In the genomic region with DNA sequence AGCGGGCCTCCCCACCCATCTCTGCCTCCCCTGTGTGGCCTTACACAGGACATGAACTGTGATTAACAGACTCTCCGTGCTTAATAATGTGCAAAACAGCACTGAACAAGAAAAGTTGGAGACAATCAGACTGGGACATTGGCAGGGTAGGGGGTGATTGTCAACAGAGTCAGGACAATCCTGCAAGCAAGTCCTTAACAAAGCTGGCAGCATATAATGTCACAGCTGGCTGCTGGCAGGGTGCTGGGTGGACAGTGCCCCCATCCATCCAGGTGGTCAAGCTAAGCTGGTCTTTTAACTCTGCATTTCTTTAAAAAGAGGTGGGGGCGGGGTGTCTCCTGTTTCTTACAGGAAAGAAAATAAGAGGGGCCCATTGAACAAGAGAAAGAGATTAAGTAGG, we compare ENCODE assay signal across 26 mouse cellular contexts.
"Had no signal": no experiment of that assay in that cellular context is flagged by ENCODE, and none has a peak within 500 bp of the region (broad histone marks: within the 10 kb centered on the region; RNA-seq: fewer than 3 reads in every experiment).

No protein-coding gene starts in this region.

- H3K9me3 ChIP-seq: heart, embryonic 13.5 days; heart, embryonic 15.5 days; hindbrain, embryonic 13.5 days; hindbrain, embryonic 15.5 days; limb, embryonic 13.5 days; limb, embryonic 15.5 days; liver, embryonic 12.5 days had no signal

- H3K4me2 ChIP-seq: heart, embryonic 11.5 days; heart, embryonic 13.5 days; heart, embryonic 15.5 days; hindbrain, embryonic 13.5 days; hindbrain, embryonic 15.5 days; limb, embryonic 13.5 days; limb, embryonic 15.5 days; liver, embryonic 12.5 days had no signal

- H3K27ac ChIP-seq: heart, adult 2 months; heart, embryonic 13.5 days; heart, embryonic 15.5 days; hindbrain, embryonic 13.5 days; hindbrain, embryonic 15.5 days; hindbrain, postnatal 0 days; kidney, postnatal 0 days; limb, embryonic 13.5 days; limb, embryonic 15.5 days; liver, embryonic 12.5 days; liver, embryonic 14.5 days had no signal

- H3K9ac ChIP-seq: heart, embryonic 13.5 days; heart, embryonic 15.5 days; hindbrain, embryonic 13.5 days; hindbrain, embryonic 15.5 days; limb, embryonic 13.5 days; limb, embryonic 15.5 days; liver, embryonic 12.5 days; liver, embryonic 14.5 days had no signal

- H3K4me3 ChIP-seq: heart, adult 2 months; heart, embryonic 13.5 days; heart, embryonic 15.5 days; hindbrain, embryonic 13.5 days; hindbrain, embryonic 15.5 days; limb, embryonic 13.5 days; limb, embryonic 15.5 days; liver, embryonic 12.5 days had no signal

- H3K27me3 ChIP-seq: heart, embryonic 13.5 days; heart, embryonic 15.5 days; hindbrain, embryonic 15.5 days; limb, embryonic 13.5 days; limb, embryonic 15.5 days had no signal

- H3K4me1 ChIP-seq: heart, embryonic 13.5 days; heart, embryonic 15.5 days; hindbrain, embryonic 13.5 days; hindbrain, embryonic 15.5 days; limb, embryonic 15.5 days; liver, embryonic 12.5 days had no signal

- H3K36me3 ChIP-seq: heart, embryonic 13.5 days; heart, embryonic 15.5 days; hindbrain, embryonic 13.5 days; hindbrain, embryonic 15.5 days; limb, embryonic 13.5 days; limb, embryonic 15.5 days; liver, embryonic 12.5 days had no signal

- DNase-seq: gastrocnemius, postnatal 14 days; gastrocnemius, postnatal 36 days; heart, adult 11 months; heart, adult 2 months; heart, postnatal 14 days; heart, postnatal 36 days; kidney, adult 11 months; kidney, adult 2 months; kidney, adult 9 months; kidney, postnatal 14 days; kidney, postnatal 36 days; layer of hippocampus, adult 9-11 months; layer of hippocampus, postnatal 36 days; left cerebral cortex, postnatal 4 days had no signal

- ATAC-seq: hindbrain, postnatal 0 days; intestine, embryonic 16.5 days; liver, embryonic 12.5 days had no signal
